Mouse (Mus musculus): Measurements from ENCODE around the gene Cr2.
A peak's percentile ranks its signal among the peaks of the same experiment; 100 is the strongest.
"Not testable (repeated sequence)": the region's sequence is repeated elsewhere in the genome, so short reads cannot be mapped to it uniquely, and the experiment has no call there.

Gene Cr2

DNA sequence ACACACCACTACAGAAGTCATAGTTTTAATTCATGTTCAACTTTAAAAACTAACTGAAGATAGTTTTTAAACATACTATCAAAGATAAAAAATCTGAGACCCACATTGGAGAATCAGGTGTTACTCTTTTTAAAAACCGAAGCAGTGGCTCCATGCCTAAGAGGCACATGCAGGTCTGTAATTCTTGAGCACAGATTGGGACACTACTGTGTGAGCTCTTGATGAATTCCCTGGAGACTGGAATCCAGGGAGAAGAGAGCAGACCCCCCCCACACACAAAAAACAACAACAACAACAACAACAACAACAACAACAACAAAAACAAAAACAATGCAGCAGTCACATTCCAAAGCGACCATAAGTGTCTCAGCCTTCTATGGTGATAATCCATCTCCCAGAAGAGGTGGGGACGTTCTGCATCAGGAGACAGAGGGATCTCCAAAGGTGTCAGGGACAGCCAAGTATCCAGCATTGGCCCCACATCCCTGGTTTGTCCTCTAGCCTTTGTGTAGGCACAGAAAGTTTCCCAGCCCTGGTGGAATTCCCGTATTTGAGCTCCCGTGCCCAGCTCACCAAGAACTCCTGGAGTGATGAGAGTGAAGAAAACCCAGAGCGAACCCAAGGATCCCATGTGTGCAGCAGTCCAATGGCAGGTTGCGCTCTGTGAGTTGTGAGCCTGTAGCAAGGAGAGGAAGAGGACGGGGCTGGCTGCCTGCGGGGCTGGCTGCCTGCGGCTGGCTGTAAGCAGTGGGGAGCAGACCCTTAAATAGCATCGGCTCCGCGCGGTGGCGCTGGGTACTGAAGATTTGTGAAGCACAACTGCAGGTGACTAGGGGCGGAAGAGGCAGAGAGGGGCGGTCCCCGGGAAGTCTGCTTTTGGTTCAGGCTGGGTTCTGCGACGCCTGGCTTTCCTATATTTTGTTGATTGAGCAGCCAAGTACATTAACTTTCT lies at the start of gene Cr2:
TSS of gene Cr2 (minus strand) at position 737 of the 952 bp plus-strand sequence.
- peak; percentile 4 for DNase-seq (ENCODE audit: low spot score in 2 of 2)

DNA sequence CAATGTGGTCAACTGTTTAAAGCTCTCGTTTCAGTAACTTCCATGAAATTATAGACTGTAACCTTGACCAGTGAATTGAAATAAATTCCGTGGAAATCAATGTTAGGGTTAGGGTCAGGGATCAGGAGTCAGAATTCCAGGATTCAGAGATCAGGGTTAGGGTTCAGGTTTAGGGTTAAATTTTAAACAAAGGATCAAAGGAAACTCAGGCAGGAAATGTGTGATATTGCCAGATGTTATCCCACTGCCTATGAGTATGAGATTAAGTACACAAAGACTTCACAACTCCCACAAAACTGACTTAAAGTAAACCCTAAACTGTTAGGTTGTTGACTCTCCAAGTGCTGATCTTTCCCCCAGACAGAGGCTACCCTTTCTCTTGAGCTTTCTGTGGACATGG lies 45.3 kb upstream of the Cr2 start:
- DNase-seq (ENCODE audit: low spot score in 2 of 2), result no peak

DNA sequence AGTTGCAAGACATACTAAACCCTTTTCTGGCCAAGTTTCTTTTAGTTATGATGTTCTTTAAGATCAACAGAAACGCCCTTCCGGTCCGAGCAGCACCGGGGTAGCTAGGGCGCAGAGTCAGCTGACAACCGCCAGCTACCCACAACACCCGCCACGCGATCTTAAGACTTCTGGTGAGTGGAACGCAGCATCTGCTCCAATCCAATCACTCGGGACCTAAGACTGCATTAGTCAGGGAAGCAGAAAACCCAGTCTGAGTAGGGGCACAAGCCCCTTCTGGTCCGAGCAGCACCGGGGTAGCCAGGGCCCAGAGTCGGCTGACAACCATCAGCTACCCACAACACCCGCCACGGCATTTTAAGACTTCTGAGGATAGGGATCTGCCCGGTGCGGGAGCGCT lies 36.3 kb upstream of the Cr2 start:
- DNase-seq (ENCODE audit: low spot score in 2 of 2), result not testable (repeated sequence)

DNA sequence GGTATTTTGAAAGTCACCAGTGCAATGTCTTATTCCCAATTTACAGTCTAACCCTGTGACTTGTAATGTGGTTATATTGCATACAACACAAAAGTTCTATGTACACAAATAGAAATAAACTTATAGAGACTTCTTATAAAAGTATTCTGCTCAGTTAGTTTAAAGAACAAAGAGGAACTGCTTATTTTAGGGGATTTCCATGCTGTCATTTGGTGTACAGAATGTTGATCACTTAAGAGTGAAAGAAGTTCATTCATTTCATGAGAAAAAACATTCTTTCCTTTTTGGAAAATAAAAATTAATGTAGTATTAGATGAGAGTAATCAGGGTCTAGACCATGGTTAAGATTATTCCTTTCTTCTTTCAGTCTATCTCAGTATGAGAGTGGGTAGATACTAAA lies 8.2 kb upstream of the Cr2 start:
- DNase-seq (ENCODE audit: low spot score in 2 of 2), result no peak

DNA sequence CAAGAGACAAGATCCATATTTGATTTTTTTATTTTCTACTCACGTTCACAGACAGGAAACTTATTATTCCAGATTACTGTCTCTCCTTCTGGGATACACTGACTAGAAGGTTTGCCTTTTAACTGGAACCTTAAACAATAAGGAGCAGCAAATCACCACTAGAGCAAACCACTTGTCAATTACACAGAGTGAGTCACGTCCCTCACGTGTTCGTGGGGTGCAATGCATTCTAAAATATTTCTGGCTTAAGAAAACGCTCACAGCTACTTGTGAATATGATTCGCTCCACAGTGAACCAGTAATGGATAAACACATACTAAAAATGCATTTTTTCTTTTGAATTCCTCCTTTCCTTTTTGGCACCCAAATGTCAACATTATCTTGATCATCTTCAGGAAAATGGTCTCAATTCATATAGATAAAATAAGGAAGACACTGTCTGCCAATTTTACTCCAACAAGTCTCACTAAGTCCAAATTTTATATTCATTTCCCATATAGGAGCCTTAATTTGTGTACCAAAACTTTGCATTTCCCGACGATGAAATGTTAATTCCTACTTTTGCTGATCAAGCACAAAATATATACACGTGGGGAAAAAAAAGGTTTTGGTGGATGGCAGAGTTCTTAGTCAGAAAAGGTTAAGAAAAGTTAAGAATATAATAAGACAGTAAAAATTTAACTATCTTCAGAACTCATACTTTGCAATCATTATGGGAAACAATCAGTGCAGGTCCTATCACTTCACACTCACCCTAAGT lies 11.3 kb downstream of the Cr2 start:
- no peak for DNase-seq (ENCODE audit: low spot score in 2 of 2)

DNA sequence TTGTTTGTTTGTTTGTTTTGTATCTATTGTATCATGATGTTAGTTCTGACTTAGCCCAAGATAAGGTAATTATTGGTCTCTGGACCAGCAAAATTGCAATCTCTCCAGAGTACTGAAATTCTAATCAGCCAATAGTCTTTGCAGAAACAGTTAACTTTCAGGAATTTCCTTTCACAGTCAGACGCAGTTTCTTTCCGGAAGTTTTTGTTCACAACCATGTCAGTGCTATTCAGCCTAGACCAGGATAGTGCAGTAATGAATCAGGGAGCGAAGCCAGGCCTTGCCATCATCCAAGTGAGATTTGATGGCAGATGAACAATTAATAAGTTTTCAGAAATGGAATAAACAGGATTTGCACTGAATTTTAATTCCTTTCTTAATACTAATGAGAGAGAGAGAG lies 44.4 kb downstream of the Cr2 start:
- no peak for DNase-seq (ENCODE audit: low spot score in 2 of 2)

DNA sequence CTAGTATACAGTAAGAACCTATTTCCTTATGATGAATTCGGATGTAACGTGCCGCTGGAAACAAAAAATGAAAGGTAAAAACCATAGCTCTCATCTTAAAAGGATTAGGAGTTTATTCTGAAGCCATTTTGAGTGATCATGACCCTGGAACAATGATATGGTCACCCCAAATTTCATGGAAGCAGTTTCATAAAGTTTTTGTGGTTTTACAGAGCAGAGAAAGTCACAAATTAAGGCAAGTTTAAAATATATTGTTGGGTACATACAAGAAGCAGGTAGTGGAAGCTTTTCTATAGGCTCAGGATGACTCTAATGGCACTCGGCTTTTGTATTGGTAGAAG lies 44.9 kb downstream of the Cr2 start:
- DNase-seq (ENCODE audit: low spot score in 2 of 2), result no peak

DNA sequence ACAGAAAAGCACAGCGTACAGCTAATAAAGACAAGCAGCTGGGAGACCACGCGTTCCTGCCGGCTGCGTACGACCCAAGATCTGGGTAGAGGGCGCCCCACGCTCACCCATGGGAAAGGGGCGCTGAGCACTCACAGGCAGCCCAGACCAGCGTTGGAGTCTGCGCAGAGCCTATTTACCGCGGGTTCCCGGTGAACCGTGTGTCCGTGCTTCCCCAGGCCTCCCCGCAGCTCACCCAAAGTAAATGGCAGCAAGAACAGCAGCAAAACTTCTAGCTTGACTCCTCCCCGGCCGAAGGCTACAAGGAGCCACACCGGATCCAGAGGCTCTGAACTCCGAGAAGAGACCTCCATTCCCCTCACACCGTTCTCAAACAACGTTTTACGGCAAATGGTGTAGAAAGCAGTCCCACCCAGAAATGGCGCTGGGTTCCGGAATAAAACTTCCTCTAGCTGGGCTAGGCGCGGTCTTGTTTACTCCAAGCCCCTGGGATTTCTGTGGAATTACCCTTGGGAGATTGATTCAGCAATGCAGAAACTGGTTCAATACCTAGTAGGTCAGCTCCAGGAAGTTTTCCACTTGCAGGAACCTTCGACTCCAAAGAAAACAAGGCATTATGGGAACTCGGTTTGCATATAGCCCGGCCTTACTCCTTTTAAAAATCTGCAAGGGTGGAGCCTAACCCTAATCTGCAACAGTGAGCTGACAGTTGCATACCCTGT lies 45.4 kb downstream of the Cr2 start, which contains the start of gene Cr1l:
TSS of gene Cr1l (minus strand) at position 634 of the 722 bp plus-strand sequence.
- DNase-seq (ENCODE audit: low spot score in 2 of 2), result peak; percentile 79

DNA sequence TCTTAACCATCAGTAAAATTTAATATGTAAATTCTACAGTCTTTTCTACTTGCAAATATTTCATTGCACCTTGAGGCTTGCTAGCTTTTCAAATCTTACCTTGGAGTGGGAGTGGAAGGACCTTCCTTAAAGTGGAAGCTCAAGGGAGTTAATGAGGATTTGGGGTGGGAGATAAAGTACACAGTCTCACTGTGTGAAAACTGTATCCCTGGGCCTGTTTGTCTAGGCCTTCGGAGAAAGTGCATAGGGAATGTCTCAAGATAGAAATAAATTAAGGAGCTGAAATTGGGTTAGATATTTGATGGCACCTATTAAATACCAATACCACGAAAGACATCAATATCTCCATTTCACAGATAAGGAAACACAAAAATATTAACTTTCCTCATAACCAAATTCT lies 46.0 kb downstream of the Cr2 start:
- no peak for DNase-seq (ENCODE audit: low spot score in 2 of 2)

DNA sequence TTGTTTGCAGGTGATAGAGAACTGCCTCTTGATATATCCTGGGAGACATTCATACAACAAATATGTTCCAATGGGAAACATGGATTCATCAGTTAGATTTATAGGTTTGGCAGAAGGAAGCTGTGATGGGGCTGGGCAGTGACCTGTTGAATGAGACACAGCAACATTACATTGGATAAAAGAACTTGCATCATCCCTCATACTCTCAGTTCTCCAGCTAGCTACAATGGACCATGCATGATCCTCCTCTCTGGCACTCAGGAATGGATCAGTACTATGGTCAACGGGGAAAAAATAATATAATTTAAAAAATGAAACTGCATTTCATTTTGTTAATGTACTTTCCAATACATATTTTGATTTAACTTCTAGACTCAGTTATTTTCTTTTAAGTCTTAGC lies 46.6 kb downstream of the Cr2 start:
- DNase-seq (ENCODE audit: low spot score in 2 of 2), result no peak

DNA sequence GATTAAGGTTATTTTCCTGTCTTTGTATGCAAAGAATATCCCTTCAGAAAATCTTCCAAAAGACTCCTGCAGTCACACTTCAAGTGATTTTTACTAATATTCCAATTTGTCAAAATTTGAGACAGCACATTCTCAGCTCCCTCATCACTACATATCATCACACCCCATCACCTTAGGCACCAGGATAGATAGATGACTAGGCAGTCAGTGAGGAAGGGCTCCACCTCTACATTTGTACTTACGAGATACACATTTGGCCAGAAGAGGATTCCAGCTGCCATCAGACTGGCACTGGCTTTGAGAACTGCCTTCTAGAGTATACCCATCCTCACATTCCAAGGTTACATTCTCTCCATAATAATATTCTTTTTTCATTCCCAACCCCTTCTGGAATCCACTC lies 62.1 kb downstream of the Cr2 start:
- DNase-seq (ENCODE audit: low spot score in 2 of 2), result no peak

DNA sequence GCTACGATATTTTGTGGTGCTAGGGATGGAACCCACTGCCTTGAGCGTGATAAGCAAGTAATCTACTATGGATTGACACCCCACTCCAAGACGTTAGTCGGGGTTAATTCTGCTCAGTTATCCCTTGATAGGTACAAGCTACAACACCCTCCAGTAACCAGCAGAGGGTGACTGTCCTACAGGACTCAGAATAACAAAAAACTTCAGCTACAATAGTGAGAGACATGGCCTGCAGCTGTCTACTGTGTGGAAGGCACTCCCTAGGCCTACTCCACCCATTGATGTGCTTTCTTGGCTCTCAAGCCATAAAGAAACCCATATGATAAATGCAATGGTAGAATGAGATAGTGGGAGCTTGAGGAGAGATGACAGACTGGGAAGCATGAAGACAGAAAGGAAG lies 62.9 kb downstream of the Cr2 start:
- DNase-seq (ENCODE audit: low spot score in 2 of 2), result no peak

DNA sequence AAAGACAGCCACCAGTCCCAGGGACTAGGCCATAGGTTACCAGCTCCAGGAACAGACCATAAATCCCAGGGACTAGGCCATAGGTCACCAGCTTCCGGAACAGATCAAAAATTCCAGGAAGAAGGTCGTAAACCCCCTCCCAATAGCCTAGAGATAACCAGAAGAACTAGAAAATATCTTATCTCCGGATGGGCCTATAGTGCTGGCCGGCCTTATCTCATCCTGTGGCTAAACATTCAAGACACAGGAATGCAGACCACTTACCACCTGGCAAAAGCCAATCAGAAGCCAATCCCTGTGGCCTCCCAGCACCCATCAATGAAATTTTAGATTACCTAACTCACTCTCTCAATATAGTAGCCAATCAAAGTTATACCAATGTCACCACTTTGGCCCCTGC lies 75.8 kb downstream of the Cr2 start:
- no peak for DNase-seq (ENCODE audit: low spot score in 2 of 2)

DNA sequence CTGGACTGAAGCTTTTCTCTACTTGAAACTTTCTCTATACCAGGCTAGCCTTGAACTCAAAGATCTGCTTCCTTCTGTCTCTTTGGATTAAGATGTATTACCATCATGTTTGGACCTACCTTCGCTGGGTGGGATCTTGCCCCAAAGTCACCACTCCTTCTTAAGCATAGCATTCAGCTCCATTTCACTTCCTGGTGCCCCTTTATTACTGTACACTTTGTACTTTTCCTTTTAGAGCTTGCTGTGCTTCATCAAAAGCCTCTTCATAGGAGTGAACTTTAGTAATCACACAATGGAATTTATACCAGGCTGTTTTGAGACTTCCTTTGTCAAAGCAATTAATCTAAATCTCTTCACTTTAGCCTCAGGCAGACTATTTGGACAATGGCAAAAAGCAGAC lies 78.5 kb downstream of the Cr2 start:
- DNase-seq (ENCODE audit: low spot score in 2 of 2), result no peak

DNA sequence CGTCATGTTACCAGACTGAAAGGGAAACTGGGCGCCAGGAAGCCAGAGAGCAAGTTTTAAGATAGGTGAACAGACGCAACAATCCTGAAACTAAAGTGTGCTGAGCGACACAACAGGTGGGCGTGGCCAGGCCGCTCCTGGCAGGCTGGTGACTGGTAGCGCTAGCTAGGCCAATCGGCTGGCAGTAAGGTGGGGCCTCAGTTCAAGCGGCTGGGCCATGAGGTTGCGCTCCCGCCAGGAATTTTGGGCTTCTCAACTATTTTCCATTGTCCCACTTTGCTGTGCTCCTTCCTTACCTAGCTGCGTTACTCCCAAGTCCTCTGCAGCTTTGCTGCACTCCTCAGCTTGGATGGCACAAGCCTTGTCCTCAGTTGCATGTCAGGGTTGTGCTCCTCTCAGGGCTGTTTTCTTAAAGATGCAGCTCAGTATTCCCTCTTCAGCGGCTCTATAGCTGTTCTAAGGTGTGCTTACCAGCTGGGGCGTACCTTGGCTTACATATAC lies 84.2 kb downstream of the Cr2 start, which contains the start of gene Cd46:
TSS of gene Cd46 (minus strand) at position 30 of the 501 bp plus-strand sequence.
- peak; percentile 68 to 72 for DNase-seq (ENCODE audit: low spot score in 2 of 2)

DNA sequence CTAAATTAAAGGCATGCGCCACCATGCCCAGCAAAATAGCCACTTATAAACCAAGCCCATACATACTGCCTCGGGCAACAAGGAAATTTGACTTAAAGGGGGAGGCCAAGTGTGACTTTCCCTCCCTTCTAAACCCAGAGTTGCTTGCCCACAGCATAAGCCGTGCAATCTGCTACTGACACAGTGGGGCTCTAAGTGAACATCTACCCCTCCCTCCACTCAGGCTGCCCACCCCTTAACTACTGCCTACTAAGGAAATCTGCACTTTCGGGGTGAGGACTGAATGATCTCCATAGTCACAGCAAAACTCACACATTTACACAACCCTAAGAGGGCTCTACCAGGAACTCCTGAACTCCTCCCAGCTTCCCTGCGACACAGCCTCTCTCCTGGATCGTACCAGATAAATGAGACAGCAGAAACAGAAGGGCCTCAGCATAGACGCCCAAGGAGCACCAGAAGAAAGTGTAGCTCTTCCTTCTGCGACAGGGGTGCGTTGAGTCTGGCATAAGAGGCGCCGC lies 84.8 kb downstream of the Cr2 start:
- no peak for DNase-seq (ENCODE audit: low spot score in 2 of 2)
